Mouse (Mus musculus) intestine, embryonic 16.5 days (tissue): ENCODE measurements at regions not wholly inside any gene's neighbourhood (a gene's known extent, or its start where the extent isn't known, plus 50 kb on each side); places are given as distances from the start of the nearest gene placed in this dataset.
"Not testable (repeated sequence)": the region's sequence is repeated elsewhere in the genome, so short reads cannot be mapped to it uniquely, and the experiment has no call there.

Source experiments
- ATAC-seq: fragments of 200-750 bp; cut with Nextera tagmentation; 2 replicates; pipeline ENCODE4 v1.8.0; 2017; ENCODE audit warnings: moderate TSS enrichment, moderate library complexity
- H3K27ac ChIP-seq: fragments of 300-500 bp; sonication (generic); 2 replicates; pipeline ENCODE4 v1.5.1; 2014; ENCODE audit warnings: mild to moderate bottlenecking, low read length
- H3K27me3 ChIP-seq: fragments of 300-500 bp; sonication (generic); replicated peaks from 2 replicates; pipeline ENCODE4 v1.6.1; 2014; ENCODE audit warnings: low read length, control low read depth, mixed read lengths; ENCODE audit not compliant: control insufficient read depth, insufficient read depth
- H3K36me3 ChIP-seq: fragments of 300-500 bp; sonication (generic); 2 replicates; pipeline ENCODE4 v1.6.1; 2014; ENCODE audit warnings: low read length, control low read depth; ENCODE audit not compliant: control insufficient read depth, insufficient read depth
- H3K4me1 ChIP-seq: fragments of 300-500 bp; sonication (generic); 2 replicates; pipeline ENCODE4 v1.6.1; 2014; ENCODE audit warnings: low read length, control low read depth, mixed read lengths; ENCODE audit not compliant: control insufficient read depth, insufficient read depth
- H3K4me2 ChIP-seq: fragments of 300-500 bp; sonication (generic); 2 replicates; pipeline ENCODE4 v1.6.1; 2014; ENCODE audit warnings: low read depth, low read length, control low read depth
- H3K4me3 ChIP-seq: fragments of 300-500 bp; sonication (generic); 2 replicates; pipeline ENCODE4 v1.5.1; 2014; ENCODE audit warnings: mild to moderate bottlenecking, low read length
- H3K9ac ChIP-seq: fragments of 300-500 bp; sonication (generic); 2 replicates; pipeline ENCODE4 v1.6.1; 2014; ENCODE audit warnings: low read depth, low read length
- H3K9me3 ChIP-seq: fragments of 300-500 bp; sonication (generic); 2 replicates; pipeline ENCODE4 v1.6.1; 2016; ENCODE audit warnings: low read length, control low read depth; ENCODE audit not compliant: control insufficient read depth
- WGBS: fragments of 180-500 bp; shearing (Covaris S2); extraction: QIAGEN DNeasy Blood & Tissue Kit; methylation state at CpG from one replicate; pipeline ENCODE4 v1.1.7; 2014; 5-methylcytosine and 5-hydroxymethylcytosine counted together

GRCm38 (mm10) chr2:128294610-128295009 lies 168.8 kb downstream of the Bcl2l11 start:
- Histone ChIP-seq H3K4me3 (no peak overlapping the region), H3K27me3 (no peaks in the 10 kb centered on the region), H3K27ac (no peak overlapping the region), H3K9ac (no peak overlapping the region), H3K9me3 (no peaks in the 10 kb centered on the region), H3K4me1 (peaks cover 11% of the 10 kb centered on the region), H3K4me2 (no peak overlapping the region), H3K36me3 (no peaks in the 10 kb centered on the region)
- 65% methylated on average over 3 of the region's 3 CpGs for WGBS
- ATAC-seq: no peak

- no peak overlapping the region for H3K27ac ChIP-seq
- no peak for ATAC-seq
- no peaks in the 10 kb centered on the region for H3K36me3 ChIP-seq
- H3K27me3 ChIP-seq: no peaks in the 10 kb centered on the region
- 70% methylated on average over 11 of the region's 11 CpGs for WGBS
- no peak overlapping the region for H3K4me3 ChIP-seq
- H3K4me1 ChIP-seq: peaks cover 11% of the 10 kb centered on the region
- H3K9ac ChIP-seq: no peak overlapping the region
- H3K4me2 ChIP-seq: no peak overlapping the region
- H3K9me3 ChIP-seq: no peaks in the 10 kb centered on the region
These were observed 169.2 kb downstream of the Bcl2l11 start for GRCm38 (mm10) chr2:128295018-128295424.

GRCm38 (mm10) chr2:128295726-128296234 lies 169.9 kb downstream of the Bcl2l11 start:
- Histone ChIP-seq H3K4me2 (no peak overlapping the region), H3K9ac (no peak overlapping the region), H3K9me3 (no peaks in the 10 kb centered on the region), H3K27ac (no peak overlapping the region), H3K4me1 (peaks cover 11% of the 10 kb centered on the region), H3K4me3 (no peak overlapping the region), H3K27me3 (no peaks in the 10 kb centered on the region), H3K36me3 (no peaks in the 10 kb centered on the region)
- 55% methylated on average over 3 of the region's 3 CpGs for WGBS
- 0 out of 2 replicates have a peak, but pooled peaks have one; percentile 11 for ATAC-seq

GRCm38 (mm10) chr2:128296423-128296822 lies 170.6 kb downstream of the Bcl2l11 start:
- peaks cover 12% of the 10 kb centered on the region for H3K4me1 ChIP-seq
- not testable (repeated sequence) for H3K4me3 ChIP-seq, H3K36me3 ChIP-seq, H3K9me3 ChIP-seq, H3K27ac ChIP-seq, H3K4me2 ChIP-seq, H3K9ac ChIP-seq, H3K27me3 ChIP-seq
- WGBS: 56% methylated on average over 5 of the region's 5 CpGs
- peak; percentile 43 for ATAC-seq

GRCm38 (mm10) chr2:128296897-128297296 lies 171.1 kb downstream of the Bcl2l11 start:
- Histone ChIP-seq H3K36me3 (no peaks in the 10 kb centered on the region), H3K9me3 (no peaks in the 10 kb centered on the region), H3K4me1 (peaks cover 13% of the 10 kb centered on the region), H3K4me3 (no peak overlapping the region), H3K4me2 (no peak overlapping the region), H3K27ac (no peak overlapping the region), H3K9ac (no peak overlapping the region), H3K27me3 (no peaks in the 10 kb centered on the region)
- 20% methylated on average over 5 of the region's 5 CpGs for WGBS
- ATAC-seq: peak; percentile 54

- peaks cover 13% of the 10 kb centered on the region for H3K4me1 ChIP-seq
- H3K9me3 ChIP-seq: no peaks in the 10 kb centered on the region
- no peaks in the 10 kb centered on the region for H3K27me3 ChIP-seq
- no peak overlapping the region for H3K4me2 ChIP-seq
- no peak overlapping the region for H3K27ac ChIP-seq
- no peak for ATAC-seq
- no peak overlapping the region for H3K9ac ChIP-seq
- 53% methylated on average over 5 of the region's 5 CpGs for WGBS
- H3K4me3 ChIP-seq: no peak overlapping the region
- H3K36me3 ChIP-seq: no peaks in the 10 kb centered on the region
These were observed 172.0 kb downstream of the Bcl2l11 start for GRCm38 (mm10) chr2:128297821-128298220.

- H3K4me3 ChIP-seq: no peak overlapping the region
These were observed 173.2 kb downstream of the Bcl2l11 start for GRCm38 (mm10) chr2:128298996-128299395.

GRCm38 (mm10) chr2:128301709-128302108 lies 175.9 kb downstream of the Bcl2l11 start:
- H3K4me1 ChIP-seq: peaks cover 13% of the 10 kb centered on the region
- no peaks in the 10 kb centered on the region for H3K9me3 ChIP-seq
- WGBS: 14% methylated on average over 8 of the region's 8 CpGs
- H3K27ac ChIP-seq: no peak overlapping the region
- peak; percentile 54; the same call in 1 of the 2 replicates for ATAC-seq
- H3K9ac ChIP-seq: no peak overlapping the region
- no peaks in the 10 kb centered on the region for H3K36me3 ChIP-seq
- H3K4me3 ChIP-seq: no peak overlapping the region
- H3K4me2 ChIP-seq: no peak overlapping the region
- no peaks in the 10 kb centered on the region for H3K27me3 ChIP-seq

More at GRCm38 (mm10) chr2:128298996-128299395, 173.2 kb downstream of the Bcl2l11 start:
- H3K4me1 ChIP-seq: peaks cover 13% of the 10 kb centered on the region
- no peak overlapping the region for H3K4me2 ChIP-seq
- no peak for ATAC-seq
- WGBS: 72% methylated on average over 8 of the region's 8 CpGs
- H3K9me3 ChIP-seq: no peaks in the 10 kb centered on the region
- no peaks in the 10 kb centered on the region for H3K36me3 ChIP-seq
- H3K27ac ChIP-seq: no peak overlapping the region
- no peak overlapping the region for H3K9ac ChIP-seq
- H3K27me3 ChIP-seq: no peaks in the 10 kb centered on the region

- no peak overlapping the region for H3K4me3 ChIP-seq
- H3K27ac ChIP-seq: no peak overlapping the region
- no peak overlapping the region for H3K4me2 ChIP-seq
- peaks cover 7% of the 10 kb centered on the region for H3K4me1 ChIP-seq
- no peaks in the 10 kb centered on the region for H3K27me3 ChIP-seq
- no peak for ATAC-seq
- WGBS: 44% methylated on average over 12 of the region's 12 CpGs
- no peak overlapping the region for H3K9ac ChIP-seq
- H3K9me3 ChIP-seq: no peaks in the 10 kb centered on the region
- H3K36me3 ChIP-seq: no peaks in the 10 kb centered on the region
These were observed 178.3 kb downstream of the Bcl2l11 start for GRCm38 (mm10) chr2:128304063-128304712.

- Histone ChIP-seq H3K4me1 (peaks cover 12% of the 10 kb centered on the region; the same call in 1 of the 2 replicates), H3K4me2 (no peak overlapping the region)
These were observed 180.9 kb downstream of the Bcl2l11 start for GRCm38 (mm10) chr2:128306693-128307092.

More at GRCm38 (mm10) chr2:128306693-128307092, 180.9 kb downstream of the Bcl2l11 start:
- no peaks in the 10 kb centered on the region for H3K9me3 ChIP-seq
- no peak overlapping the region for H3K9ac ChIP-seq
- WGBS: 73% methylated on average over 6 of the region's 6 CpGs
- no peak overlapping the region for H3K4me3 ChIP-seq
- H3K27ac ChIP-seq: no peak overlapping the region
- no peaks in the 10 kb centered on the region for H3K27me3 ChIP-seq
- no peaks in the 10 kb centered on the region for H3K36me3 ChIP-seq
- no peak for ATAC-seq
